Mouse (Mus musculus): ENCODE measurements around the gene Sesn2. TPM values are rescaled to one million over a fixed set of nuclear protein-coding genes. Genes with fewer than 3 reads are reported as not detected.

Sesn2 gene
- total RNA-seq, 2 experiments from 2014 or later: 14.4 to 16.8 TPM

- DNase-seq (ENCODE audit: low spot score in 2 of 2): peak; percentile 88 to 96
These were observed 5.3 kb upstream of the Sesn2 start for GRCm38 (mm10) chr4:132515369-132516155.

GRCm38 (mm10) chr4:132514555-132515135 lies 4.3 kb upstream of the Sesn2 start:
- DNase-seq (ENCODE audit: low spot score in 2 of 2): peak; percentile 67 to 92

- no peak for DNase-seq (ENCODE audit: low spot score in 2 of 2)
These were observed 3.3 kb upstream of the Sesn2 start for GRCm38 (mm10) chr4:132513395-132514273.

GRCm38 (mm10) chr4:132512080-132512479 lies 1.8 kb upstream of the Sesn2 start:
- DNase-seq (ENCODE audit: low spot score in 2 of 2): no peak

- DNase-seq (ENCODE audit: low spot score in 2 of 2): peak; percentile 23 to 31
These were observed 542 bp downstream of the Sesn2 start for GRCm38 (mm10) chr4:132509621-132510296.

- no peak for DNase-seq (ENCODE audit: low spot score in 2 of 2)
These were observed 3.1 kb downstream of the Sesn2 start for GRCm38 (mm10) chr4:132507210-132507609.

GRCm38 (mm10) chr4:132506250-132506649 lies 4.1 kb downstream of the Sesn2 start:
- no peak for DNase-seq (ENCODE audit: low spot score in 2 of 2)

GRCm38 (mm10) chr4:132505800-132506199 lies 4.5 kb downstream of the Sesn2 start:
- no peak for DNase-seq (ENCODE audit: low spot score in 2 of 2)

- DNase-seq (ENCODE audit: low spot score in 2 of 2): no peak
These were observed 5.1 kb downstream of the Sesn2 start for GRCm38 (mm10) chr4:132505034-132505738.

- no peak for DNase-seq (ENCODE audit: low spot score in 2 of 2)
These were observed 7.0 kb downstream of the Sesn2 start for GRCm38 (mm10) chr4:132503344-132503743.

- no peak for DNase-seq (ENCODE audit: low spot score in 2 of 2)
These were observed 8.7 kb downstream of the Sesn2 start for GRCm38 (mm10) chr4:132501639-132502038.

GRCm38 (mm10) chr4:132494271-132494918 lies 15.9 kb downstream of the Sesn2 start:
- peak in 1 of 2 experiments; percentile 34 for DNase-seq (ENCODE audit: low spot score in 2 of 2)

GRCm38 (mm10) chr4:132492178-132493060 lies 17.9 kb downstream of the Sesn2 start:
- peak; percentile 22 to 61 for DNase-seq (ENCODE audit: low spot score in 2 of 2)

GRCm38 (mm10) chr4:132491748-132492147 lies 18.6 kb downstream of the Sesn2 start:
- DNase-seq (ENCODE audit: low spot score in 2 of 2): no peak

- DNase-seq (ENCODE audit: low spot score in 2 of 2): no peak
These were observed 19.2 kb downstream of the Sesn2 start for GRCm38 (mm10) chr4:132491057-132491456.

GRCm38 (mm10) chr4:132490273-132491010 lies 19.9 kb downstream of the Sesn2 start:
- DNase-seq (ENCODE audit: low spot score in 2 of 2): no peak

GRCm38 (mm10) chr4:132488976-132489375 lies 21.3 kb downstream of the Sesn2 start:
- no peak for DNase-seq (ENCODE audit: low spot score in 2 of 2)

GRCm38 (mm10) chr4:132488521-132488920 lies 21.8 kb downstream of the Sesn2 start:
- no peak for DNase-seq (ENCODE audit: low spot score in 2 of 2)
